Mouse (Mus musculus): Measurements from ENCODE around the gene Bend6. TPM values are rescaled to one million over a fixed set of nuclear protein-coding genes. Genes with fewer than 3 reads are reported as not detected.

Gene Bend6
- 0.97 to 3.2 TPM in 2 of 3 replicates, not detected in the other for total RNA-seq (2017)

DNA sequence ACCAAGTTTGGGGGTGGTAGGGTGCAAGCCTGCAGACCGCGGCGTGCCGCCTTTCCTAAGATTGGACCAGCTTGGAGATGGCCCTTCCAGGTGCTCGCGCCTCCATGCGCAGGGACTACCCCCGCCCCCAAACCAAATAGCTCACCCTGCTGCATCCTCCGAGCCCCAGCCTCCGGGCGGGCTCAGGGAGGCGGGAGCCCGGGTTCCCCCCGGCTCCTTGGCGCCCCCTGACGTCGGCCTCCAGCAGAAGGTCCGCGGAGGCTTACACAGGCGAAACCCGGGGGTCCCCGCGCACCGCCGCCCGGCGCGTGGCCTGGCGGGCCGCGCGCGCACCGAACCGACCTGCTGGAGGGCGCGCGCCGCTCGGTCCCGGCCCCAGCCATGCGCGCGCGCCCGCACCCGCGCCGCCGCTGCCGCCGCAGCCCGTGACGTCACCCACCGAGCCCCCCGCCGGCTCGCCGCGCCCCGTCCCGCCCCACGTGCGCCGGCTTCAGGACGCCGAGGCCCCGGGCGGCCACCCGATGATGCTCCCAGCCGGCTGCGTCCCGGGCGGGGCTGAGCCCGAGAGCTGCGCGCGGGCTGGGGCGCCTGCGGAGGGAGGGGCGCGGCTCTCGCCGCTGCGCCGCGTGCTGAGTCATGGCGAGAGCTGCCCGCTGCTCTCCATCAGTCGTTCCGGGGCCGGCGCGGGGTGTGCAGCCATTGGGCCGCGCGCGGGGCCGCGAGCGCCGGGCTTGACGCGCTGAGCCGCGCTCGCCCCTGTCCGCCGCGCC is at the start of gene Bend6:
Gene Bend6, minus strand, starts transcription at position 396 of the 770 bp plus-strand sequence.
- no peak for ATAC-seq (replicated peaks; ENCODE audit: insufficient number of reproducible peaks, low FRiP score, low TSS enrichment, poor library complexity, severe bottlenecking)

DNA sequence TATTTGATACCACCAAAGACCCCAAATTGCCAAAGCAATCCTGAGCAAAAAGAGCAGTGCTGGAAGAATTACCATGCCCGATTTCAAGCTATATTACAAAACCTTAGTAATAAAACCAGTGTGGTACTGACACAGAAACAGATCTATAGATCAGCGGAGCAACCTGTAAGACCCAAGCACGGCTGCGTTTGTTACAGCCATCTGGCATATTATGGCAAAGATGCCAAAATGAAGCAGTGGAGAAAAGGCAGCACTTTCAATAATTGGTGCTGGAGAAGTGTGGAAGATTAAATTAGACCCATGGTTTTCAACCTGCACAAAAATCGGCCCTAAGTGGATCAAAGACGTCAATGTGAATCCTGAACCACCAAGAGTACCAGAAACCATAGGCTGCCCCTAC is 48.0 kb upstream of the Bend6 start:
- ATAC-seq (replicated peaks; ENCODE audit: insufficient number of reproducible peaks, low FRiP score, low TSS enrichment, poor library complexity, severe bottlenecking), result no peak

DNA sequence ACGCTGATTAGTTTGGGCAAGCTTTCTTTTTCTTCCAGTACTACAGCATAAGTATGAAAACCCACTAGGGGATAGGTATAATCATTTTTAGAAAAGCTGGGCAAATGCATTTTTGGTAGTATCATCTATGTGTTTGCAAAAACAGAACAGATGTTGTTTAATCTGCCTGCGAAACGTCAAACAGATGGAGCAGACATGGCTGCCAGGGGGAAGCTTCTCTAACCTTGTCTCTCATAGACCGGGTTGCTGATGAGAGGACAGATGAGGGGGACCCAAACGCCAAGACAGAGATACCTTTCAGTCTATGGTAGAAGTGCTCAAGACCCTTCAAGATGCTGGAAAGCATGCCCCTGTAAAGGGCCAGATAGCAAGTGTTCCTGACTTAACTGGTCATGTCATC is 40.9 kb upstream of the Bend6 start:
- ATAC-seq (replicated peaks; ENCODE audit: insufficient number of reproducible peaks, low FRiP score, low TSS enrichment, poor library complexity, severe bottlenecking), result no peak

DNA sequence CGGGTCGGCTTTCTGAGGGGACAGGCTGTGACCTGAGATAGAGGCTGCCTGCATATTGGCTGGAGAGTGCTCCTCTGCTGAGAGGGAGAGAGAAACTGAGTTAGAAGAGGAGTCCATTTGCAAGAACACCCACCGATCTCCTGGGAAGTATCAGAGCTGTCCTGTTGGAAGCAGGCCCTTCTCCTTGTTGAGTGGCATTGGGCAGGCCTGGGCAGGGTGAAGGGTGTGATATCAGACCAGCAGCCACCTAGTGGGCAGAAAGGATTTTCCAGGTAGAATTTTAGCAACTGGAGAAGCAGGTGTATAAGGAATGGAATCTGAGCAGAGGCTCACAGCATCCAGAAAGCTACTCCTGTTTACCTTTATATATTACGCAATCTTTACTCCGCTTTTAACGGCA is 40.2 kb upstream of the Bend6 start:
- ATAC-seq (replicated peaks; ENCODE audit: insufficient number of reproducible peaks, low FRiP score, low TSS enrichment, poor library complexity, severe bottlenecking), result no peak

DNA sequence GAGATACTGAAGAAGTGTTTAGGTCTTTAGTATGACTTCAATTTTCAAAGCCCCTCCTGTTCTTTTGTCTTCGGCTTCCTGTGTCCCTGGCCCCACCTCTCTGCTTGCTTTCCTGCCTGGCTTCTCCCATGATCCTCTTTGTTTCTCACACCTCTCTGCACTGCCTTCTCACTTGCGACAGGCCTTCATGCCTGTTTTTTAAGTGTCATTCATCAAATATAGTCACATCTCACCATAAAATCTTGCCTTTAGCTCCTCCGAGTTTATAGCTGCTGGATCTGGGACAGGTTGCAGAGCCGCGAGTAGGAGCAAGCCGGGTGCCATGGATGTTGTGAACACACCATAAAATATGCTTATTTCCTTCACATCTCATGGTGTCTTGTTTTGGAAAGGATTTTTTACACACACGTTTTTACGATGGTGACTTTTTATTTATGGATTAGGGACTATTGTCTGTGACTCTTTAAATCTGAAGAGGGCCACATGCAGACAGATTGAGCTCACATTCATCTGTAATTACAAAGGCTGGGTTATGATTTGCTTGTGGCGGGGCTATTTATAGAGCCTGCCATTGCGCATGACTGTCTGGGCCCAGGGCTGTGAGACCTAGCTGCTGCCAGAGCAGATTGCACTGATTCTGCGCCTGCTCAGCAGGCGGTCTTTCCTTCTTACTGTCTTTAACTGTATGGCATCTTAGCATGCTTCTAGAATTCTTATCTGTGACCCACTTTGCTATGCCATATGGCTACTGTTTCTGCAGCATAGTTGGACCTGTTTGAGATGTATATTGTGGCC is 39.2 kb upstream of the Bend6 start:
- no peak for ATAC-seq (replicated peaks; ENCODE audit: insufficient number of reproducible peaks, low FRiP score, low TSS enrichment, poor library complexity, severe bottlenecking)

DNA sequence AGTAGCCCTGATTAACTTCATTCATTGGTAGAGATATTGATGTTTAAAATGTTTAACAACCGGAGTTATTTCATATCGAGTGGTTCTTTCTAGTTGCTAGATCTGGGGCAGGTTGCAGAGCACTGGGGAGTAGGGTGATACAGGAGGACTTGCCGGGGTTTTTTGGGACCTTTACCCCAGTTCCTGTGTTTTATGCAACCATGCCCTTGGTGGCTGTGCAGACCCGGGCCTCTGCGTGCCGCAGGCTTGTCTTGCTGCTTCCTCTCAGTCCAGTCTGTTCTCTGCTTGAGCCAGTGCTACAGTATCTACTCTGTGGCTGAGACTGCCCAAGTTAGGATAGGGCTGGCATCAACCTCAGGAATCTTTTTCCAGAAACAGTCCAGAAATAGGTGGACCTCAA is 38.1 kb upstream of the Bend6 start:
- ATAC-seq (replicated peaks; ENCODE audit: insufficient number of reproducible peaks, low FRiP score, low TSS enrichment, poor library complexity, severe bottlenecking), result no peak

DNA sequence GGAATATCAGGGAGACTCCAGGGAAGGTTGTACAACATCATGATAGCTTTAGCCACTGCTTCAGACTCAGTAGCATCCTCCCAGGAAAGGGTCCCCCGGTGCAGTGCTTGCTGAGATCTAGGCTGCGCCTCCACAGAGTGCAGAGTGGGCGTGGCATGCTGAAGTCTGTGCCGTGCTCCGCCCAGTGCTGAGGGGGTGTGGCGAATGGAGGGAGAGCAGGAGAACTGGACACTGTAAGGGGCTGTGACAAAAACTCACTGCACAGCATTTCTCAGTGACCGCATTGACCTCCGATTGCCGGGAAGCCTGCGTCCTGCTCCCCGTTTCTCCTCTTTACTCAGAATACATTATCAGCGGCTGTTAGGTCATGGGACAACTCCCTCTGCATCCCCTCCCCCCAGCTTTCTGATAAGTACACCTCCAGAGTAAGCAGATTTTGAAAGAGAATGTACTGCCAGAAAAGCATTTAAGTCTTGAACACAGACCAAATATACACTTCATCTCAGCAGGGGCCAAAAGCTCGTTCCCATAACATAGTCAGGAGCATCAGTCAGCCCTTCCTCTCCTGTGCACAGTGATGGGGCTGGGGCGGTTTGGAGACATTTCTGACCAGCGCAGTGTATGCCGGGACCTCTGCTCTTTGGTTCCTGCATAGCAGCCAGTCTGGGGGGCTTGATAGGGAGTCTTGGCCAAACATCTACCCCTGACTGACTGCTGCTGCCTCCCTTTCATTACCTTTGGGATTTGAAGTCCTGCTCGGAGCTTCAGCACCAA is 37.5 kb upstream of the Bend6 start:
- ATAC-seq (replicated peaks; ENCODE audit: insufficient number of reproducible peaks, low FRiP score, low TSS enrichment, poor library complexity, severe bottlenecking), result no peak

DNA sequence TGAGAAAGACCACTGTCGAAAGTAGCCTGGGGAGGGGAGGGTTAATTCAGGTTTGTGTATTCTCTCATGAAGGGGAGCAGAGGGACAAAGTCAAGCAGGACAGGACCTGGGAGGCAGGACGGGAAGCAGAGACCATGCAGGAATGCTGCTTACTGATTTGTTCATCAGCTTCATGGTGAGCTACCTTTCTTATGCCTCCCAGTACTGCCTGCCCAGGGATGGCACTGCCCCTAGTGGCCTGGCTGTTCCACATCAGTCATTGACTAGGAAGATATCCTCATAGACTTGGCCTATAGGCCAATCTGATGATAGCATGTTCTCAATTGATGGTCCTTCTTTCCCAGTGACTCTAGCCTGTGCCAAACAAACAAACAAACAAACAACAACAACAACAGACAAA is 36.3 kb upstream of the Bend6 start:
- no peak for ATAC-seq (replicated peaks; ENCODE audit: insufficient number of reproducible peaks, low FRiP score, low TSS enrichment, poor library complexity, severe bottlenecking)

DNA sequence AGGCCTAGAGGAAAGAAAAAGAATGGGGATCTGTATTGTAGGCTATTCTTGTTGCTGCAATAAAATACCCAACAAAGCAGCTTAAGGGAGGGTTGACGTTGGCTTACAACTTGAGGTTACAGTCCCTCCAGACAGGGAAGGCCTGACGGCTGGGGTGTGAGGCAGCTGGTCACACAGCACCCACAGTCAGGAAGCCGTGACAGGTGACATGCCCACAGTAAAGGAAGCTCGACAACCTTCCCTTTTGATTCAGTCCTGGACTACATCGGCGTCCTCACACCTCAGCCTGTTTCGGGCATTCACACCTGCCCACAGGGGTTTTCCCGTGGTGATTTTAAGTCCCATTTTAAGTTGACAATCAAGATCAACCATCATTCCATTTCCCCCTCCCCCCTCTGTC is 35.0 kb upstream of the Bend6 start:
- ATAC-seq (replicated peaks; ENCODE audit: insufficient number of reproducible peaks, low FRiP score, low TSS enrichment, poor library complexity, severe bottlenecking), result no peak

DNA sequence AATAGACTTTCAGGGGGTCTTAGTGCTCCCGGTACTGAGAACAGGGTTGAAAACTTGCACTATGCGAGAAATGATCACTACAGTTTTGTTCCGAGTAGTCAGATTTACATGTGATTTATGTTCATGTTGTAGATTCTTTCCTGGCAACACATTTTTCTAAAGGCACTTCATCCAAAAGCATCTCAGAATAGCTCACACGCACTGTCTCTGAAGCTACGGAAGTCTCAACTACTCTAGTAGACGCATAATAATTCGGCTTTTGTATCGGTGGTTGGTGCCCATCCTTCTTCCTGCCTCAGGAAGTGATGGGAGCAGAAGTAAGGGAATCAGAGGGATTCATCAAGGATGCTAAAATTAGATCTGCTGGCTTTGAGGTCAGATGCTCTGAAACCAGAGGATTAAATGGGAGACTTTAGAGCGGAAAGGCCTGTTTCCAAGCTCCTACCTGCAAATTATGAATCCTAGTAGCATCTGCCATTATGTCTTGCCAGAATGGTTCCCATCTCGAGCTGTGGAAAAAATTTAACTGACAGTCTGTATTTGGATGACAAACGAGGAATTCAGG is 32.8 kb upstream of the Bend6 start:
- no peak for ATAC-seq (replicated peaks; ENCODE audit: insufficient number of reproducible peaks, low FRiP score, low TSS enrichment, poor library complexity, severe bottlenecking)

DNA sequence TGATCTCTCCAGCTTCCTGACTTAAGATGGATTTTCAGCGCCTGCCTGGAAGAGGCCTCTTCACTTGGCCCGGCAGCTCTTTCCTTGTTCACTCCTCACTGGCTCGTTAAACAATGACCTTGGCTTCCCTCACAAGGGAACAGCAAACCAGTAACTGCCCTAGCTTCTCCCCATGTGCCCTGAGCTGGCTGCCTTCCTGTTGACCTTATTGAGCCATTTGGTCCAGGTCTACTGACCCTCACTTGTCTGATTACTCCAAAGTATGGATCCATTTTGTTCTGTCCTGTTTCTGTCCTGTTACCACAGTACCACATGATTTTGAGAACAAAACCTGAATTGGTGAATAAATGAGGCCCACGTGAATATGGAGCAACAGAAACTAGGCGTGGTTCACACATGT is 32.2 kb upstream of the Bend6 start:
- no peak for ATAC-seq (replicated peaks; ENCODE audit: insufficient number of reproducible peaks, low FRiP score, low TSS enrichment, poor library complexity, severe bottlenecking)

DNA sequence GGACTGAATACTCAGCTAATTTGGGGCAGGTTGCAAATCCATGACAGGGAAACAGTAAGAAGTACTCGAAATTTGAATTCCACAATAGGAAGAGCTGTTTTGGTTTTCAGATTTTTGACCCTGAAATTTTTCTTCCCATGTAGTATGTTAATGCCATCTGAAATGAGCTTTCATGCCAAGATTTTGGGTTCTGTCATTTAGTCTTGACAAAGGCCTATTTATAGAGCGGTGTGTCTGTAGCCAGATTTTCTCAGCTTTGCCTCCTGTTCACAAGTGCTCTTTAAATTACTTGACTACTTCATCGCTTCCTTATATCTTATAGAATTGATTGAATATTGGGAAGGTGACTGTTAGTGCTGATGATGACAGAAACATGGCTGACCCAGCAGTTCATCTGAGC is 28.3 kb upstream of the Bend6 start:
- ATAC-seq (replicated peaks; ENCODE audit: insufficient number of reproducible peaks, low FRiP score, low TSS enrichment, poor library complexity, severe bottlenecking), result no peak

DNA sequence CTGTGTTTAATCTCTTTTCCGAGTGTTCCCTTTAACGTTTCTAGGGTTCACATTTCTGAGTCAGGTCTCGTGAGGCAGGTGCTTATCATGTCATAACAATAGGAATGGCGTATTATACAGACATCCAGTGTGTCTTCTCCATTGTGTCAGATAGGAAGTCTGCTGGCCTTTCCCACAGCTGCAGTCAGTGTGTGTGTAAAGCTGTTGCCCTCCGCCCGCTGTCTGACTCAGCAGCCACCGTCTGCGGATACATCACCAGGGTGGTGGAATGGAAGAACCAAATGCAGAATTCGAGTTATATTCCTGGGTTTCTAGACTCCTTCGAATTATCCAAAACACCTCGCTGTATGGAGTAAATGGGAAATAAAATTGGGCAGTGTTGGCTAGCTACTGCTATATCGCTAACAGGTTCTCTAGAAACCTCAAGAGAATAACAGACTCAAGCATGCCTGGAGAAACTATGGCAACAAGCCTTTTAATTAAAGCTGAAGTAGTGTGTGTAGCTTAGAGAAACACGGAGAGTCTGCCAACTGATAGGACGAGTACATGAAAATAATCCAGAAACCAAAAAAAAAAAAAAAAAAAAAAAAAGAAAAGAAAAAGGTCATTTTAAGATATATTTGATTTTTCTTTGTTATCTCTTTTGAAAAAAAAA is 25.4 kb upstream of the Bend6 start:
- no peak for ATAC-seq (replicated peaks; ENCODE audit: insufficient number of reproducible peaks, low FRiP score, low TSS enrichment, poor library complexity, severe bottlenecking)

DNA sequence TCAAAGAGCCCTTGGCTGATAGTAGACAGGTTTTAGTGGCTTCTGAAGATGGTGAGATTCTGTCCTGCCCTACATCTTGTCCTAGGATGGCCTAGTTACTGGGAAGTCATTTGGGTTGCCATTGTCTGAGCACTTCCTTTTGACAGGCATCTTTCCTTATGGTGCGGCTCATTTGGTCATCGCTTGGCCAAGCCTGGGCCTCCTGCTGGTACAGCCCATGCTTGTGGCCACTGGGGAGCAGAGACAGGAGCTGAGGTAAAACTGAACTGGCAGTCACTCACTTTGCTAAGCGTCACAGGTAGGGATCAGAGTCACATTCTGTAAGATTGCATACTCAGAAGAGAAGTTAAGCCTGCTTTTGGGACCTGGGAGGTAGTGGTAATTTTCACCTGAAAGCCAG is 24.6 kb upstream of the Bend6 start:
- ATAC-seq (replicated peaks; ENCODE audit: insufficient number of reproducible peaks, low FRiP score, low TSS enrichment, poor library complexity, severe bottlenecking), result no peak

DNA sequence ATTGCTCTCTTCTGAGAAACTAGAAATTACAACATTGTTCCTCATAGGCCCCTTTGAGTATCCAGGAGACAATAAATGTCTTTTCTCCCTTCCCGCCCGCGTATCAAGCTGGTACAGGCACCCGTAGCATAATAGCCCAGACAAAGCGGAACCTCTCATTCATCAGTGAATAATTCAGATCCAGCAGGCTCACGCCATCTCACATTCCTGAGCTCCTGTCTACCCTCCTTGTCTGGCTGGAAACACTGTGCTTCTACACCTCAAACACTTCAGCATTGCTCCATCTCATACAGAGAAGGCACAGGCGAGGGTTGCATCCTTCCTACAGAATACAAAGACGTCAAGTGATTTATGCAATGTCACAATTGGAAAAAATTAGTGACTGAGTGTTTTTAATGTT is 24.2 kb upstream of the Bend6 start:
- no peak for ATAC-seq (replicated peaks; ENCODE audit: insufficient number of reproducible peaks, low FRiP score, low TSS enrichment, poor library complexity, severe bottlenecking)

DNA sequence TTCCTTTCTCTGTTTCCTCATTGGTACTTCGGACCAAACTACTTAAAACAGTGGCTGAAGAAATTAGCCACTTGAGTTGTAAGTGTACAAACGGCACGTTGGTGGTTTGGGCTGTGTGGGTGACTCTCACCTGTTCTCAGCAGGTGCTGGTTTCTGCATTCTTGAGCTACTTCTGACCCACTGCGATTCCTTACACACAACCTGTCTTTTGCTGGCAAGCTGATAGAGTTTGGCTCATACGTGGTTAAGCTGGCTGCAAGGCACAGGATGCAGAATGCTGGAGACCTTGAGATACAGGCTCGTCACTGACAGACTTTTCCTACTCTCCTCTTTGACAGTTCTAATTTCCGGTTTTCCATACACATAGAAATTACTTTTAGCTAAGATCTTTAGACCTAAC is 19.9 kb upstream of the Bend6 start:
- ATAC-seq (replicated peaks; ENCODE audit: insufficient number of reproducible peaks, low FRiP score, low TSS enrichment, poor library complexity, severe bottlenecking), result no peak

DNA sequence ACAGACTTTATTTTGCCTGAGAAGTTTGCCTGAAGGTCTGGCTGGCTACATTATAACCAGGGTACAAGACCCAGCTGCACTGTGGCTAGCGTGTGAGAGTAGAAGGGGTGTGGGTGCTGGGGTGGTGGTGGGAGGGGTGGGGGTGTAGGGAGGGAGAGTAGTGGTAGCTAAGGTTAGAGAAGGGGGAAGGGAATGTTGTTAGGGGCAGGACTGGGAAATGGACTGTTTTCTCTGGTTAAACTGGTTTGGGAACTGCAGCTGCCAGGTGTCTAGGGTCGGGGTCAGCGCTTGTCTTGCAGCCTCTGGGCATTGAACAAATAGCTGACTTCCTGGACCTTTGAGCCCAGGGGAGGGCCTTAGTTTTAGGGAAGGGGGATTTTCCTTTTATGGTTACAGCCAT is 17.7 kb upstream of the Bend6 start:
- ATAC-seq (replicated peaks; ENCODE audit: insufficient number of reproducible peaks, low FRiP score, low TSS enrichment, poor library complexity, severe bottlenecking), result no peak

DNA sequence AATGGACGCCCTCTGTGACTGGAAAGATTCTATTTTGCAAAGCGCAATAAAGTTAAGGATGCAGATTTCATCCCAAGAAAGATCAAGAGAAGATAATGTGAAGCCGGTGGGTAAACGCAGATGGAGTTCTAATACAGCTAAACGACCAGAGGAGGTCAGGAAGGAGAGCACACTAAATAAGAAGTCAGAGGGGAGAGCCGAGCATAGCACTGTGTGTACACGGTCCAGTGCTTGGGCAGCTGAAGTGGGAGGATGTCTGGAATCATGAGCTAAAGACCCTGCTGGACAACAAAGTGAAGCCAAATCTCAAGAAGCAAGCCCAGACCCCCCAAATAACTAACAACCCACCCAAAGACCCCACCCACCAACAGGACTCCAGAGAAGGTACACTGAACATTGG is 15.4 kb upstream of the Bend6 start:
- no peak for ATAC-seq (replicated peaks; ENCODE audit: insufficient number of reproducible peaks, low FRiP score, low TSS enrichment, poor library complexity, severe bottlenecking)

DNA sequence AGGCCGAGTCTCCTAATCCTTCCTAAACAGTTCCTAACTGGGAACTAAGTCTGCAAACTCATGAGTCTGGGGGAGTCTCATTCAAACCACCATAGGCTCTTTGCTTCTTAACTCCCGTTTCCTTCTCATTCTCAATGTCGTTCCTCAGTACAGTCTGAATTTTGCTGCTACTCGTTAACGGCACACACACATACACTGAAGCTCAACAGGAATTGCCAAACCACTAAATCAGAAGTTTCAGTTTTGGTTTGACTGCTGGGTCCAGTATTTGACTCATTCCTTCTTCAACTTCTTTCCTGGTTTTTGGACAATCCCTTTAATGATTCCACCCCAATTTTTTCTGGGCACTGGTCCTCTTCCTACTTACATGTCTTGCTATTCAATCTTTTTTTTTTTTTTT is 8.9 kb upstream of the Bend6 start:
- no peak for ATAC-seq (replicated peaks; ENCODE audit: insufficient number of reproducible peaks, low FRiP score, low TSS enrichment, poor library complexity, severe bottlenecking)

Data from monocyte, adult 5-6 weeks (primary cell).